Mouse (Mus musculus): ENCODE data around the gene Rhbdl1.

GRCm38 (mm10) chr17:25877741-25878610, 40.9 kb upstream of the Rhbdl1 start:
- TF ChIP-seq CTCF (IDR thresholded peaks at IDR 0.05; ENCODE audit: borderline replicate concordance, control insufficient read depth, extremely low read depth, insufficient read depth, low read length, poor library complexity) (no peak), POLR2A (IDR thresholded peaks at IDR 0.05; ENCODE audit: control insufficient read depth, extremely low read depth, insufficient read depth, low read length, poor library complexity) (no peak)

All from thymus, adult 2 months (tissue).